Mouse (Mus musculus): ENCODE results near the gene Exosc8.
A peak's percentile ranks its signal among the peaks of the same experiment; 100 is the strongest.
"Not testable (repeated sequence)": the region's sequence is repeated elsewhere in the genome, so short reads cannot be mapped to it uniquely, and the experiment has no call there.

Exosc8 gene

GRCm38 (mm10) chr3:54736101-54736927 lies 1.1 kb upstream of the Exosc8 start:
- no peak for DNase-seq (ENCODE audit: low spot score in 2 of 2)

DNA sequence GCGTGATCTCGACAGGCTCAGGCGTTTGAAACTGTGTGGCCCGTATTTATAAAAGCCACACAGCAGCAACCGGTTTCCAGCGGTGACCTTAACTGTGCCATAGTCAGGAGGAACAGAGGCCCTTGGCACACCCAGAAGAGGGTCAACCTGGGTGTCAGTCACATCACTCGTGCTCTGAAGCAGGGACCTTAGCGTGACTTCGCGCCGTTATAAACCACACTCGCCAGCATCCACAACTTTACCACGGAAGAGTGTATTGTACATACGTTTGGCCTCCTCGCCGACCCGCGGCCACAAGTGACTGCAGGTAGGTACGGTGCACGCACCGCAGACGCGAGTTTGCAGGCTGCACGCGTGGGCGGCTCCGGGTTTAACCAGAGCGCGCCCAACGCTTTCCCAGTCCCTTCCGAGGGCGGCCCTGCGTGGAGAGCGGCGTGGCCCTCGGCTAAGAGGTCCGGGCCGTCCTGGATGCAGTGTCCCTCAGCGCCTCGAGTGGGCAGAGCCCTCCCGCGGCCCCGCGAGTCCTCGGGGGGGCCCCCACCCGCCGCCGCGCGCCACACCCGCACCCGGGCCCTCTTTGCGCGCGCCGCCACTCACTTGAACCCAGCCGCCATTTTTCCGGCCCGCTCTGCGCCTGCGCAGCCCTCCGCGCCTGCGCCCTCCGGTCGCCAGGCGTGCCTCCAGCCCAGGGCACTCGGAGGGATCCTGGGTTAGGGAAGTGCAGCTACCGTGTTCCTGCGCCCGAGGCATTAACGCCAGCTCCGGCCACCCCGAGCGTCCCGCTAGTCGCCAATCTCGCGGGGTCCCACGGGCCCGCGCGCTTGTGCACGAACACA lies 564 bp downstream of the Exosc8 start:
- peak; percentile 87 to 91 for DNase-seq (ENCODE audit: low spot score in 2 of 2)

GRCm38 (mm10) chr3:54732371-54732770 lies 2.8 kb downstream of the Exosc8 start:
- DNase-seq (ENCODE audit: low spot score in 2 of 2): no peak

- DNase-seq (ENCODE audit: low spot score in 2 of 2): no peak
Observed at GRCm38 (mm10) chr3:54731626-54732150, 3.5 kb downstream of the Exosc8 start.

DNA sequence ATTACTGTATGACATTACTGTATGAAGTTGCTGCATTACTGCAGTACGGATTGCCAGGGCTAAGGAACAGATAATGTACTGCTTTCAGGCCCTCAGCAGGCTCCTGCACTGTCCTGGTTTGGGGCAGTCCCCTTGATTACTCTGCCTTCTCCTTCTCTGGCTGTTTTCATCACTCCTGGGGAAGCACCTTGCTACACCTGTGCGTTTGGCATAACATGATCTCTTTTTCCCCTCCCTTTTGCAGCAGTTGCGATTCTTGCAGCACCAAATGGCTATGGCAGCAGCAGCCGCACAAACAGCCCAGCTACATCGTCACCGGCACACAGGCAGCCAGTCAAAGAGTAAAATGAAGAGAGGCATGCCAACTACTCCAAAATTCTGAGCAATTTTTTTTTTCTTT lies 7.1 kb downstream of the Exosc8 start:
- no peak for DNase-seq (ENCODE audit: low spot score in 2 of 2)

GRCm38 (mm10) chr3:54727588-54727987 lies 7.6 kb downstream of the Exosc8 start:
- DNase-seq (ENCODE audit: low spot score in 2 of 2): no peak

- no peak for DNase-seq (ENCODE audit: low spot score in 2 of 2)
Observed at GRCm38 (mm10) chr3:54725344-54725743, 9.8 kb downstream of the Exosc8 start.

- no peak for DNase-seq (ENCODE audit: low spot score in 2 of 2)
Observed at GRCm38 (mm10) chr3:54723741-54724500, 11.3 kb downstream of the Exosc8 start.

DNA sequence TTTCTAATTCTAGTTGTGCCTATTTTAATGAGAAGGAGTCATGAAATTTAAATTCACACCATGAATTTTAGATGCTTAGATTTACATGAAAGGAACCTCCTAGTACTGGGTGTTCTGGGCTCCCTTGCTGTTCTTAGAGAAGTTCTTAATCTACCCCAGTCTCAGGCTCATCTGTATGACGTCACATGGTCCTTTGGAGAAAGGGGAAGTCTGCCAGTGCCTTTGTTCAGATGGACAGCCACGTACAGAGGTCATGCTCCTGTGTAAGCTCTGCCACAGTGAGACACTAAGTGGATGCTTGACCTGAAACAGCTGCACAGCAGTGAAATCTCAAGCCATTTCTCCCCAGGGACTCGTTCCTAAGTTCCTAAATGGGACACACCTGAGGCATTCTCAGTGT lies 16.2 kb downstream of the Exosc8 start:
- DNase-seq (ENCODE audit: low spot score in 2 of 2): no peak

- DNase-seq (ENCODE audit: low spot score in 2 of 2): no peak
Observed at GRCm38 (mm10) chr3:54717348-54717747, 17.8 kb downstream of the Exosc8 start.

DNA sequence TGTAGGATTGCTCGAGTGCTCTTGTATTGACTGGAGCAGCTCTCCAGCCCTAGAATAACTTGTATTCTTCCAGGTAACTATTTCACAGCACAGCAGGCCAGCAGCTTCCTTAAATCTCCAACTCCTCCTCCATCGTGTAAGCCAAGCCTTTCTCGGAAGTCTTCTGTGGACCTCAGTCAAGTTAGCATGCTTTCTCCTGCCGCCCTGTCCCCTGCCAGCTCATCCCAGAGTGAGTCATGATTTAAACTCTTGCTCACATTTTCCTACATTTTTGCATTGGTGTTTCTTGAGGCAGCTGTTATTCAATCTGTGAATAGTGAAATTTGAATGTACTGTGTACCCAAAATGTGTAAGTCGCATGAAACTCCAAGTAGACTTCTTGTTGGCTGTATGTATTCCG lies 19.7 kb downstream of the Exosc8 start:
- DNase-seq (ENCODE audit: low spot score in 2 of 2): no peak

- DNase-seq (ENCODE audit: low spot score in 2 of 2): no peak
Observed at GRCm38 (mm10) chr3:54714253-54714652, 20.9 kb downstream of the Exosc8 start, which contains the start of gene Gm21958. TSS of gene Gm21958 (minus strand) at chr3:54714353.

GRCm38 (mm10) chr3:54708972-54709371 lies 26.2 kb downstream of the Exosc8 start:
- peak in 1 of 2 experiments; percentile 15 for DNase-seq (ENCODE audit: low spot score in 2 of 2)

- not testable (repeated sequence) for DNase-seq (ENCODE audit: low spot score in 2 of 2)
Observed at GRCm38 (mm10) chr3:54704106-54704505, 31.1 kb downstream of the Exosc8 start.

GRCm38 (mm10) chr3:54699759-54700301 lies 35.4 kb downstream of the Exosc8 start:
- no peak for DNase-seq (ENCODE audit: low spot score in 2 of 2)

DNA sequence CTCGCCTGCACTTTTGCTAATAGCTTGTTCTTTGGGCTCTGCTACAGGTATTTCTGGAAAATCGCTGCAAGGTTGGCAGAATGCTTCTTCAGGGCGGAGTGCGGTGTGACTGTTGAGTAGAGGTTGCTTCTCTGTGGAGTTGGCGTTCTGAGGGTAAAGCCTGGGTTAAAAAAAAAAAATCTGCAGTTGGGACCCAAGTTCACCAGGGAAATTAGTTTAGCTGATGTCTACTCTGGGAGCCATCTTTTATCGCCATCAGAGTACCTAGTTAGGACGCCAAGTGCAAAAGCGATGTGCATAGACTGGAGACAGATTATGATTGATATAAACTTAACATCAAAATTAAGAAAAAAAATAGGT lies 42.2 kb downstream of the Exosc8 start:
- DNase-seq (ENCODE audit: low spot score in 2 of 2): no peak

GRCm38 (mm10) chr3:54692202-54693055 lies 42.8 kb downstream of the Exosc8 start, which contains the start of gene Supt20:
TSS of gene Supt20 (plus strand) at chr3:54692807.
- DNase-seq (ENCODE audit: low spot score in 2 of 2): peak; percentile 93 to 94

DNA sequence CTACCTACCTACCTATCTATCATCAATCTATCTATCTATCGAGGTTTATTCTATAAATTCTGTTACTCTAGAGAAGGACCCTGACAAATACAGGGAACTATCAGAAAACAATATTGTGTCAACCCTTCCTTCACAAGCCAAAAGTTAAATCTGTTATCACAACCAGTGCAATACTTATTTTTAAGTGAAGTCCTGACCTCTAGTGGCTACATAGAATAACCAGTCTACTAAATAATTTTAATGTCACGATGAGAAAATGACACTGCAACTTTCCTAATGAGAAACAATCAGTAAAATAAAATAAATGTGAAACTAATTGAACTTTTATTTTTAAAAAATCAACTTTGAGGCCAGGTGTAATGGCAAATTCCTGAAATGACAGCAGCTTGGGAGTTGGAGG lies 46.1 kb downstream of the Exosc8 start:
- no peak for DNase-seq (ENCODE audit: low spot score in 2 of 2)

GRCm38 (mm10) chr3:54687245-54687644 lies 47.9 kb downstream of the Exosc8 start:
- DNase-seq (ENCODE audit: low spot score in 2 of 2): no peak

DNA sequence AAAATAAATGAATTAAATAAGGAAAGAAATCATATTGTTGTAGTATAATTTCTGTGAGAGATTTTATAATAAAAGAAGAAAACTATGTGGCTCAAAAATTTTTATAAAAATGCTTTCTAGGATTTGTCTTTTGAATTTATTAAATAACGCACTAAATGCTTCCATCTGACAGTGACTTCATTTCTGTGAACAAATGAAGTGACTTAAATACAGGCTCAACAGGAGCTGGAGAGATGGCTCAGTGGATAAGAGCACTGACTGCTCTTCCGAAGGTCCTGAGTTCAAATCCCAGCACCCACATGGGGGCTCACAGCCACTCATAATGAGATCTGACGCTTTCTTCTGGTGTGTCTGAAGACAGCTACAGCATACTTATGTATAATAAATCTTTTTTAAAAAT lies 50.0 kb downstream of the Exosc8 start:
- no peak for DNase-seq (ENCODE audit: low spot score in 2 of 2)
